Mouse (Mus musculus): ENCODE measurements around the gene Pomt1. TPM values are rescaled to one million over a fixed set of nuclear protein-coding genes. Genes with fewer than 3 reads are reported as not detected.
A peak's percentile ranks its signal among the peaks of the same experiment; 100 is the strongest.

The Pomt1 gene
- polyA plus RNA-seq, 1 experiment: 25.1 TPM

DNA sequence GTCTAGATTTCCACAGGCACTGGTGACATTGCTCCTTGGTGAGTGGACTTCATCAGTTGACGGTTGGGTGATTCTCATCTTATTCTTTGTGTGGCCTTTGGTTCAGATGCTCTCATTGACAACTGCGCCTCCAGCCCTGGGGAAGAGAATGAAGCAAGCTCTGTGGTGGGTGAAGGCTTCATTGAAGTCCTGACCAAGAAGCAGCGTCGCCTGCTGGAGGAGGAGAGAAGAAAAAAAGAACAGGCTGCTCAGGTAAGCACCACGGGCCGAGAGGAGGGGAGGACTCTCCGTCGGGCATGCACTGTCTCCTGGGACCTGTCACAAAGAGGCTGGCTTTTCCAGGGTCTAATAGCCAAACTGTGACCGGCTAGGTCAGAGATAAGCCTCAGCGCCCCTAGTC is 19.9 kb upstream of the Pomt1 start:
- no peak overlapping the region for H3K4me3 ChIP-seq (ENCODE audit: insufficient read depth, low read depth, low read length)
- peaks cover 4% of the 10 kb centered on the region; the same call in 1 of the 2 replicates for H3K4me1 ChIP-seq (ENCODE audit: control insufficient read depth, insufficient read depth, insufficient read length, low read length)
- no peak overlapping the region for H3K27ac ChIP-seq (replicated peaks; ENCODE audit: low read depth, low read length)

DNA sequence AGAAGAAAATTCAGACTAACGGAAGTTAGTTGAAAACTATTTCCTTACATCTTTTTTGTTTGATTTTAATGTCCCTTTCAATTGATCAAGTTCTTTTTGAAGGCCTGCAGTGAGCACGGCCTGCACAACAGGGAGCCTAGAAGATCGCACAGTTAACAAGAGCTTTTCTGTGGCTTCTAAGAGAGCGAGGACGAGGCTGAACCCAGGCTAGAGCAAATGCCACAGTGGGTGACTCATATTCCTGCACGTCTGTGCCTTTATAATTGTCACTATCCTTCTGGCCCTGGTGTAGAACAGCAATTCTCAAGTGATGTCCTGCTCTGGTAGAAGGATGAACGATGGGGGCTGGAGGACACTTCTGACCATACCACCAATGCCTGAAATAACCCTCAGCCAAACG is 18.7 kb upstream of the Pomt1 start:
- Histone ChIP-seq H3K4me1 (ENCODE audit: control insufficient read depth, insufficient read depth, insufficient read length, low read length) (peaks cover 4% of the 10 kb centered on the region; the same call in 1 of the 2 replicates), H3K27ac (replicated peaks; ENCODE audit: low read depth, low read length) (no peak overlapping the region), H3K4me3 (ENCODE audit: insufficient read depth, low read depth, low read length) (no peak overlapping the region)

GRCm38 (mm10) chr2:32218113-32218512 is 18.3 kb upstream of the Pomt1 start:
- no peak overlapping the region for H3K4me3 ChIP-seq (ENCODE audit: insufficient read depth, low read depth, low read length)
- H3K27ac ChIP-seq (replicated peaks; ENCODE audit: low read depth, low read length): no peak overlapping the region
- H3K4me1 ChIP-seq (ENCODE audit: control insufficient read depth, insufficient read depth, insufficient read length, low read length): peaks cover 4% of the 10 kb centered on the region; the same call in 1 of the 2 replicates

DNA sequence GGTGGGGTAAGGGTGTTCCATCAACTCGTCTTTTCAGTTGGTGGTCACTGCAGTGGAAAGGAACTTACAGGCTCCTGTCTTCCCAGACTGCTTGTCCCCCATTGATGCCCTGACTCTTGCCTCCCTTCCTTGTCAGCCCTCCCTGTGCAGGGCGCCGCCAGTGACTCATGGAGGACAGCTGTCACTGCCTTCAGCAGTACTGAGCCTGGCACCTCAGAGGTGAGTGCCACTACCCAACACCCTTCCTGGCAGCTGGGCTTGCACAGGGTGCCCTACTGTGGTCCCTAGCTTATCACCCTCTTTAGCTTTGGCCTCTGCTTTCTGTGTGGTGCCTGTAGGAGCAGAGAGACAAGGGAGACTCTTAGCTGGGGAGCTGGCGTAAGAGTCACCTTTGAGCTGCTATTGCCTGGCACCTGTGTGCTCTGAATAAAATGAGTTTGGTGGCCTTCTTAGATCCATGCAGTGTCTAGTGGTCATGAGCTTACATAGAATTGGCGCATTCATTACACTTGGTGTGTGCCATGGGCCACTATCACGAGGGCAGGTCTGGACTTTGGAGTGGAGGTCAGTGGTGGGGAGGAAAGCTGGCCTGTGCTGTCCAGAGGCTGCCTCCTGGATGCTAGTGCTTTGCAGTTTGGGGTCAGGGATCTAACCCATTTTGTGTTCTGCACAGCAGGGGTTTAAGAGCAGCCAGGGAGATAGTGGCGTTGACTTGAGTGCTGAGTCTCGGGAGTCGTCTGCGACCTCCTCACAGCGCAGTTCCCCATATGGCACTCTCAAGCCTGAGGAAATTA is 17.7 kb upstream of the Pomt1 start:
- H3K4me1 ChIP-seq (ENCODE audit: control insufficient read depth, insufficient read depth, insufficient read length, low read length): peaks cover 4% of the 10 kb centered on the region; the same call in 1 of the 2 replicates
- H3K4me3 ChIP-seq (ENCODE audit: insufficient read depth, low read depth, low read length): no peak overlapping the region
- H3K27ac ChIP-seq (replicated peaks; ENCODE audit: low read depth, low read length): no peak overlapping the region

GRCm38 (mm10) chr2:32219501-32219900 is 16.9 kb upstream of the Pomt1 start:
- H3K4me3 ChIP-seq (ENCODE audit: insufficient read depth, low read depth, low read length): no peak overlapping the region
- H3K27ac ChIP-seq (replicated peaks; ENCODE audit: low read depth, low read length): no peak overlapping the region
- H3K4me1 ChIP-seq (ENCODE audit: control insufficient read depth, insufficient read depth, insufficient read length, low read length): peaks cover 4% of the 10 kb centered on the region; the same call in 1 of the 2 replicates

GRCm38 (mm10) chr2:32220021-32220420 is 16.4 kb upstream of the Pomt1 start:
- Histone ChIP-seq H3K27ac (replicated peaks; ENCODE audit: low read depth, low read length) (no peak overlapping the region), H3K4me3 (ENCODE audit: insufficient read depth, low read depth, low read length) (no peak overlapping the region), H3K4me1 (ENCODE audit: control insufficient read depth, insufficient read depth, insufficient read length, low read length) (peaks cover 4% of the 10 kb centered on the region; the same call in 1 of the 2 replicates)

- H3K4me3 ChIP-seq (ENCODE audit: insufficient read depth, low read depth, low read length): no peak overlapping the region
- peaks cover 4% of the 10 kb centered on the region; the same call in 1 of the 2 replicates for H3K4me1 ChIP-seq (ENCODE audit: control insufficient read depth, insufficient read depth, insufficient read length, low read length)
- no peak overlapping the region for H3K27ac ChIP-seq (replicated peaks; ENCODE audit: low read depth, low read length)
These were observed 15.4 kb upstream of the Pomt1 start for GRCm38 (mm10) chr2:32220969-32221368.

DNA sequence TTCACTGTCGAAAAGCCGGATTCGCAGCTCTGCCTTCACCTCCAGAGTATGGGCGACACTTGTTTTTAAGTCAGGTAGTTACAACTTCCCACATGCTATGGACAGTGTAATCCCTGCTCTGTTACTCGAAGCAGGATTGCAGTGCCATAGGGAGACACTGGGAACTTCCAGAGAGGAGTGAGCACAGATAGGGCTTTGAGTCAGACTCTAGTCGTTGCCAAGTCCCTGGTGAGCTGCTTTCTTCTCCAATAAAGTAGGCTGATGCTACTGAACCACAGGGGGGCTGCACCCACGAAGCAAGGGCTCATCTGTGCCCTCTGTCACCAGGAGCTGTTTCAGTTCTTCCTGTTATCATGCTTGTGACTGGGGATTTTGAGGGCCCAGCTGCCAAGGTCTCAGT is 14.8 kb upstream of the Pomt1 start:
- Histone ChIP-seq H3K4me1 (ENCODE audit: control insufficient read depth, insufficient read depth, insufficient read length, low read length) (peaks cover 4% of the 10 kb centered on the region; the same call in 1 of the 2 replicates), H3K27ac (replicated peaks; ENCODE audit: low read depth, low read length) (no peak overlapping the region), H3K4me3 (ENCODE audit: insufficient read depth, low read depth, low read length) (no peak overlapping the region)

GRCm38 (mm10) chr2:32222057-32222456 is 14.3 kb upstream of the Pomt1 start:
- Histone ChIP-seq H3K4me1 (ENCODE audit: control insufficient read depth, insufficient read depth, insufficient read length, low read length) (peaks cover 4% of the 10 kb centered on the region; the same call in 1 of the 2 replicates), H3K27ac (replicated peaks; ENCODE audit: low read depth, low read length) (no peak overlapping the region), H3K4me3 (ENCODE audit: insufficient read depth, low read depth, low read length) (no peak overlapping the region)

- H3K4me3 ChIP-seq (ENCODE audit: insufficient read depth, low read depth, low read length): peak overlapping the region; percentile 76
- H3K4me1 ChIP-seq (ENCODE audit: control insufficient read depth, insufficient read depth, insufficient read length, low read length): peaks cover 7% of the 10 kb centered on the region; the same call in 1 of the 2 replicates
- no peak overlapping the region for H3K27ac ChIP-seq (replicated peaks; ENCODE audit: low read depth, low read length)
These were observed 957 bp upstream of the Pomt1 start for GRCm38 (mm10) chr2:32235433-32235832.

- peaks cover 7% of the 10 kb centered on the region; the same call in 1 of the 2 replicates for H3K4me1 ChIP-seq (ENCODE audit: control insufficient read depth, insufficient read depth, insufficient read length, low read length)
- peak overlapping the region; percentile 80 for H3K4me3 ChIP-seq (ENCODE audit: insufficient read depth, low read depth, low read length)
- H3K27ac ChIP-seq (replicated peaks; ENCODE audit: low read depth, low read length): peak overlapping the region; percentile 56
These were observed 534 bp downstream of the Pomt1 start for GRCm38 (mm10) chr2:32236760-32237487.

DNA sequence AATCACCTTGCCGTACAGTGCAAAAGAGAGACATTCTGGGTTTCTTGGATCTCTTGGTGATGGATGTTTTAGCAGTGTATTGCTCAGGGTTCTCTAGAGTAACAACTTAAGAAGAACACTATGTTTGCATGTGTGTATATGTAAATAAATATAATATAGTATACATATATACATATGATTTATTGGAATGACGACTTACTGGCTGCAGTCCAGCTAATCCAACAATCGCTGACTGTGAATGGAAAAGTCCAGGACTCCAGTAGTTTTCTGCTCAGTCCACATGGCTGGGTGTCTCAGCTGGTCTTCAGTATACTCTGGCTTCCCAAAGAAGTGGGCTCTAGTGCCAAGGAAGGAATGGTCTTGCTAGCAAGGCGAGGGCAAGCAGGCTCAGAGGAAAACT is 1.2 kb downstream of the Pomt1 start:
- Histone ChIP-seq H3K27ac (replicated peaks; ENCODE audit: low read depth, low read length) (no peak overlapping the region), H3K4me3 (ENCODE audit: insufficient read depth, low read depth, low read length) (peak overlapping the region; percentile 80), H3K4me1 (ENCODE audit: control insufficient read depth, insufficient read depth, insufficient read length, low read length) (peaks cover 7% of the 10 kb centered on the region; the same call in 1 of the 2 replicates)

DNA sequence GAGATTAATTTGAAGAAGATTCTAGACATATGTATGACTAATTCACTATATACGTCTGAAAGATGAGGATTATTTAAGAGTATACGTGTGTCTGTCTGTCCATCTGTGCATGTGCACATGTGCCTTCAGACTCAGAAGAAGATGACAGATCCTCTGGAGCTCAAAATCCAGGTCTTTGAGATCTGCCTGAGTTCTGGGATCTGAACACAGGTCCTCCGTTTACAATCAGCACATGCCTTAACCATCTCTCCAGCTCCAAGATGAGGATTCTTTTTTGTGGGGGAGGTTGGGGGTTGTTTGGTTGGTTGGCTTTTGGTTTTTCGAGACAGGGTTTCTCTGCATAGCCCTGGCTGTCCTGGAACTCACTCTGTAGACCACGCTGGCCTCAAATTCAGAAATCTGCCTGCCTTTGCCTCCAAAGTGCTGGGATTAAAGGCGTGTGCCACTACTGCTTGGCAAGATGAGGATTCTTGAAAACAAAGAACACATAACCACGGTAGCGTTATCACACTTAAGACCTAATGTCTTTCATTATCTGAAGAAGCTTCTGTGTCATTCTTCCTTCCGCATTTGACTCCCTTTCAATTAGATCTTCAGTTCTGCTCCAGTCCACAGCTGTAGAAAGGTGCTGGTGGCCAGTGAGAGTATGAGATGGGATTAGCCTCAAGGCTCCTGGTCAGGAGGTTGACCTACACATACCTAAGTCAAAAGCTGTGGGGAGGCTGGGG is 2.5 kb downstream of the Pomt1 start:
- no peak overlapping the region for H3K4me3 ChIP-seq (ENCODE audit: insufficient read depth, low read depth, low read length)
- H3K4me1 ChIP-seq (ENCODE audit: control insufficient read depth, insufficient read depth, insufficient read length, low read length): peaks cover 7% of the 10 kb centered on the region; the same call in 1 of the 2 replicates
- H3K27ac ChIP-seq (replicated peaks; ENCODE audit: low read depth, low read length): no peak overlapping the region

DNA sequence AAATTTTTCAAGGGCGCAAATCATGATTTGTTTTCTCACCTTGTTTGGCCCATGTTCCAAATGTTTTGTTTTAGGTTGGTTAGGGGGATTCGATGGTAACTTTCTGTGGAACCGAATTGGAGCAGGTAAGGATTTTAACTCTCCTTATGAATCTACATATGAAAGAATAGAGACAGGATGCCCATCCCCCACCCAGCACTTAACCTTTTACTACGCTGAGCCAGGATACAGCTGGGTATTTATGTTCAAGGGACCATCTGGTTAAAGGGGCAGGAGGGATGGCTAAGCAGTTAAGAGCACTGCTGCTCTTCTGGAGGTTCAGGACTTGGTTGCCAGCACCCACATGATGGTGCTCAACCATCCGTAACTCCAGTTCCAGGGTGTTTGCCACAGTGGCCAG is 4.2 kb downstream of the Pomt1 start:
- no peak overlapping the region for H3K27ac ChIP-seq (replicated peaks; ENCODE audit: low read depth, low read length)
- no peaks in the 10 kb centered on the region for H3K4me1 ChIP-seq (ENCODE audit: control insufficient read depth, insufficient read depth, insufficient read length, low read length)
- H3K4me3 ChIP-seq (ENCODE audit: insufficient read depth, low read depth, low read length): no peak overlapping the region

- Histone ChIP-seq H3K27ac (replicated peaks; ENCODE audit: low read depth, low read length) (no peak overlapping the region), H3K4me3 (ENCODE audit: insufficient read depth, low read depth, low read length) (no peak overlapping the region), H3K4me1 (ENCODE audit: control insufficient read depth, insufficient read depth, insufficient read length, low read length) (no peaks in the 10 kb centered on the region)
These were observed 6.6 kb downstream of the Pomt1 start for GRCm38 (mm10) chr2:32242986-32243385.
